Mouse (Mus musculus) gastrocnemius, postnatal 36 days (tissue): Measurements from ENCODE around the gene Tspan17. TPM values are rescaled to one million over a fixed set of nuclear protein-coding genes. Genes with fewer than 3 reads are reported as not detected.
A peak's percentile ranks its signal among the peaks of the same experiment; 100 is the strongest.
"Not testable (repeated sequence)": the region's sequence is repeated elsewhere in the genome, so short reads cannot be mapped to it uniquely, and the experiment has no call there.

Experiments
- DNase-seq, 2 experiments: peaks; one replicate each; pipeline ENCODE4 v3.0.0; 2022
- intact Hi-C: fragments of 180-260 bp; cut with DNase I; formaldehyde crosslinking; loops from one replicate; pipeline ENCODE4 v1.15.1; 2025
- total RNA-seq, 2 experiments: library from RNA; stranded (reverse); gene quantifications; 2 replicates each; pipeline ENCODE4 v1.2.3; 2021

Tspan17 gene
- total RNA-seq, 2 experiments from 2014 or later, result 16.3 to 23.4 TPM

DNA sequence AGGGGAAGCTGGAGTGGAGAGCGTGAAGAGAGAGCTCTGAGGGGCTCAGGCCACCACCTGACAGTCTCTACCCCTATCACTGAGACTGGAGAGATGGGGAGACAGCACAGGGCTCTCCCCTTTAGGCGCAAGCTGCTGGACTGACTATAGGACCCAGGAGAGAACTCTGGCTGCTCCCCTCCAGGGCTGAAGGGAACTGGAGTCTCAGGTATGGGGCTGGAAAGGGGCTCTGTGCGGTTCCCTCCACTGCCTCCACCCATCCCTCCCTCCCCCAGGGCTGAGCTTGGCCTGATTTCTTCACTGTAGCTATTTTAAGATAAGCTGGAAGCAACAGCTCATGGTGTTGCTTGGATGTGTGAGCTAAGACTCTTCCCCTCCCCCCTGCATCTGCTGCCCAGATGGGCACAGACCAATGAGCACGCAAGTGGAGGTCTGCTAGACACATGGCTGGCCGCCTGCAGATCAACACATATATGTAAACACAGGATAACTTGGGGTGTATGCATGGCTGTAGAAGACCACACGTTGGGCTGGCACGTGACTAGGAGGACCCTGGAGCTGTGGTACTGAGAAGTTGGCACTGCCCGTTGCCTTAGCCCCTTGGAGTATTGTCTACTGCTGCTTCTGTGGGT lies 28.9 kb upstream of the Tspan17 start:
- DNase-seq, result no peak
- intact Hi-C loops, result no loop called here

DNA sequence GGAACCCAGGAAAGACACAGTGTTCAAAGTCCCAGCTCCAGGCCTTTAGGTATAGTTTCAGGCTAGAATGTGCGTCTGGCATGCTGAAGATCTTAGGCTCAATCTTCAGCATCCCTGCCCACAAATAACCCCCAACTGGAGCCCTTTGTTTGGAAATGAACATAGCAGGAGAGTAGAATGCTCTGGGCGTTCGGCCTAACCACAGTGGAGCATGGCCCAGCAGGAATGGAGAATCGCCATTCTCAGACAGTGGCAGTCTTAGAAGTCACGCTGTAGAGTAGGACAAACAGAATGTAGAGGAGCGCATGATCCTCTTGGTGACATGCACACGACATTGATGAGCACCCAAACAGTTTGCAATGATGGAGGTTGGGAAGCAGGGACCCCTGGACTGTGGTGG lies 28.3 kb upstream of the Tspan17 start:
- DNase-seq, result no peak
- intact Hi-C loops, result no loop called here

DNA sequence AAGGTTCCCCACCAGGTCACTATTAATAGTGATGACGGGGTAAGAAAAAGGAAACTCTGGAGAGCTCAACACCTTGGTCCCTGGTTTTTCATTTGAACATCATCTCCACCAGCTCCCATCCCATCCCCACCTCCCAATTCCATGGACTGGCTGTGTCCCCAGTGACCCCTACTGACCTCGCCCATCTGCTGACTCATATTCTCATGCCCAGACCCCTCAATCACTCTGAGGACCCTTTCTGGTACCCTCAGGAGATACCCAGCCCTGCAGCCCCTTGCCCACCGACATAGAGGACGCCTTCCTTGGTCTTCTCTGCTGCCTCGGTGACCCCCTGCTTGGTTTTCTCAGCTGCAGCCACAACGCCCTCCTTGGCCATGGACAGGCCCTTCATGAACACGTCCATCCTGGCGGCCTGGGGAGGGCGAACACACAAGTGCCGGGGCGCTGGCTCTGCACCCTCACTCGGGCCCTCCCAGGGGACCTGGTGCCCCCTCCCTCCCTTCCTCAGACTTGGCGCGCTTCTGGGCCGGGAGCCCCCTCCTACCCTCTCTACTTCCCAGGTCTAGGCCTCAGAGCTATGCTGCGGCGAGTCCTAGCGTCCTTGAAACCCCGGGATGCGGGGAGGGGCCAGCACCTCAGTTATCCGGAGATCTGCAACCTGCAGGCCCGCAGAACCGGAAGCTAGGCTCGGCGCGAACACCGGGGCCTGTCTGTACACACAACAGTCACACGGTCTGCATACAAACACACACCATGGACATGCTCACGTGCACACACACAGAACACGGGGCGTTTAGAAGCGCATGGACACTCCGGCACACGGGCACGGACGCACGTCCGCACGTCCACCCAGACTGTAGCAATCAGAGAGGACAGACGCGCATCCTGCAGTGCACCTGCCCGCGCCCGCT lies 23.6 kb upstream of the Tspan17 start:
- no peak for DNase-seq

DNA sequence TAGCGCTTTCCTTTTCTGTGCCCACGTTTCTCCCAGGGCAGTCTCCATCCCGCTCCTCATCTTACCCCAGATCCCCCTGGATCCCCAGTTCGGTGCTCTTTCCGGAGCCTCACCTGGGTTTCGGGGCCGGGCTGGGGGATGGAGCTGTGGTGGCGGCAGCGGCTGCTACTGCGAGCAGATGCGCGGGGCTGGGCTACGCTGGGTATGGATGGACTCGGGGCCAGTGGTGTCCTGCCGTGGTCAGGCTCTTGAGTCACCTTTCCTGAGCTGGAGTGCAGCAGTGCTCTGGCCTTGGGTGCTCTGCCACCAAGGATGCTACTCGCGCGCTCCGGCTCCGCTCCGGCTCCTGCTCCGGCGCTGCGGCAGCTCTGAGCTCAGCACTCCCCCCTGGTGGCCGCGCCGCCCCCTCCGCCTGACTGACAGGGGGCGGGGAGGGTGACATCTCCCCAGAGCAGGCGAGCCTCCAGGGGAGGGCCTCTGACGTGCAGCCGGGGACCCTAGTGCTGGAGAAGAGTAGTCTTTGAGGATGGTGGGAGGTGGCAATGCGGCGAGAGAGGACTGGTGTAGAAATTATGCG lies 22.9 kb upstream of the Tspan17 start, which contains the start of gene Sncb:
Gene Sncb (minus strand): TSS at position 404 of the 577 bp plus-strand sequence.
- DNase-seq, result peak in 1 of 2 experiments; percentile 18
- intact Hi-C loops, result no loop called here

More for the DNA sequence above, 23.6 kb upstream of the Tspan17 start:
- intact Hi-C loops, result no loop called here

DNA sequence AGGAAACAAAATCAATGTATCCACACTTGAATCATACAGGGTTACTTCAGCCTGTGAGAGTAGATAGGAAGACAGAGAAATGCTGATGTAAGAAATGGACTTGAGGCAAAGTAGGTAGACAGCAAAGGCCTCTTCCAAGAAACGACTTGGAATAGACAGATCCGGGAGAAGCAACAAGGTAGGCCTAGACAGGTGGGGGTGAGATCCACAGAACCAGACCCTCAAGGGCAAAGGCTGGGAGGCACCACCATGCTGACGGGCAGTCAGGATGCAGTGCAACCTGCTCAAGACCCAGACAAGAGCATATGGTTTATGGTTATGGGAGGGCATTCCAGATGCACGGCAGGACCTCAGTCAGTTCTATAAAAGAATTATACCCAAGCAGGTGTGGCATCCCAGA lies 22.2 kb upstream of the Tspan17 start:
- intact Hi-C loops, result no loop called here
- no peak for DNase-seq

DNA sequence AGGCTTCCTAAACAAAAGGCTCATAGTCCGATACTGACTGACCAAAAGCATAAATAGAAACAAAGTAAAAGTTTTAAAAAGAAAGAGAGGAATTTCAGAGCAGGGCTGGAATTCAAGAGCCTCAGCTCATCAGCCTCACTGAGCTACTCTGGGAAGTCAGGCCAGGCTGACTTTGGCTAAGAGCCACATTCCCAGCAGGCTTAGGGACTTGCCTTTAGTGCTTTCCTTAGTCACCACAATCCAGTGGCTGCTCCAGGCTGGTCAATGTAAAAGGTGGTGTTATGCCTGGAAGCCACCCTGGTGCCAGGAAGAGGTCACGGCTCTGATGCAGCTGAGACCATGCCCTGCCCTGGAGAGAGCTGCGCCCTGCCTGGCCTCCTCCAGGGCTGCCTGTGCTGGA lies 8.6 kb upstream of the Tspan17 start:
- DNase-seq, result no peak
- intact Hi-C loops, result no loop called here

DNA sequence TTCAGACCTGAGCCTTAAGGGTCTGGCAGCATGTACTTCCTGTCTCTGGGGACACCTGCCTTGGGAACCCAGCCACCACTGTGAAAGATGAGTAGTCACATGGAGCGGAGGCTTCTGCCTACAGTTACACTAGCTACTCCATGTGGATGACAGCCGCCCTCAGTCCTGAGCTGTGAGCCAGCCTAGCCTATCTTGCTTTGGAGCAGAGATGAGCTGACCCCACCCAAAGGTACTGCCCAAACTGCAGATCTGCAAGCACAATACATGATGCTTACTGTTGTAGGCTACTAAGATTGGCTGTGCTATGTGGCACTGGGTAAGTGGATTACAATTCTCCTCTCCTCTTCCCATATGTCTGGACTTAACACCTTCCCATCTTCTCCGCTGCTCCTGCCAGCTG lies 8.1 kb upstream of the Tspan17 start:
- intact Hi-C loops, result no loop called here
- DNase-seq, result no peak

DNA sequence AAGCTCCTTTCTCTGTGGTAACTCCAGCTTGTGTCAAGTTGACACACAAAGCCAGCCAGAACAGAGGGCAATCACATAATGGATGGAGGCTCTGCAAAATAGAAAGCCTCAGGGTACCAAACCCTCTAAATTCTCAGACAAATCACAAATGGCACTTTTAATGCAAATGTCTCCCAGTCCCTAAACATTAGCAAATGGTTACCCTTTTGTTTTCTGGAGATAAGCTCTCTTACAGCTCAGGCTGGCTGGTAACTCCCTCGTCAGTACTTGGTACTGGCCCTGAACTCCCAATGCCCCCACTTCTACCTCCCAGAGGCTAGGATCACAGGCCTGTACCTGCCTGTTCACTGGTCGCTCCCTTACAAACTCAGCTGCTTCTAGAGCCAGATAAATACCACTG lies 5.9 kb upstream of the Tspan17 start:
- intact Hi-C loops, result no loop called here
- DNase-seq, result no peak

DNA sequence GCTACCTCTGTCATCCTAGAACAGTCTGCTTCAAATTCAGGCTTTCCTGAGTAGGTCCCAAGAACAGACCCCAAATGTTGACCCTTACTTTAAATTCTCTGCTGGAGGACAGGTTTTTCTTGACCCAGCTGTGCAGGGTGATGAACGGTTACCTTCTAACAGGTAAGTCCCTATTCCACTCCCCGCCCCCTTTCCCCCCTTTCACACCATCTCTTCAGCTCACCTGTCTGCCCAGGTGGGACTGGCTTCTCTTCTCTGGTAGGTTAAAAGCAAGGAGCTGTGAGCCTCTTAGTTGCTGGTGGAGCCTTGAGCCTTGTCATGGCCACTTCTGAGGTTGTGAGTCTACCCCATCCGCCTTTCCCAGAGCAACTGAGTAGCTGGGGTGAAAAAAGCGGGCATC lies 5.5 kb upstream of the Tspan17 start, which contains the start of gene Eif4e1b:
Gene Eif4e1b (plus strand): TSS at position 301 of the 400 bp plus-strand sequence.
- no peak for DNase-seq
- intact Hi-C loops, result no loop called here

DNA sequence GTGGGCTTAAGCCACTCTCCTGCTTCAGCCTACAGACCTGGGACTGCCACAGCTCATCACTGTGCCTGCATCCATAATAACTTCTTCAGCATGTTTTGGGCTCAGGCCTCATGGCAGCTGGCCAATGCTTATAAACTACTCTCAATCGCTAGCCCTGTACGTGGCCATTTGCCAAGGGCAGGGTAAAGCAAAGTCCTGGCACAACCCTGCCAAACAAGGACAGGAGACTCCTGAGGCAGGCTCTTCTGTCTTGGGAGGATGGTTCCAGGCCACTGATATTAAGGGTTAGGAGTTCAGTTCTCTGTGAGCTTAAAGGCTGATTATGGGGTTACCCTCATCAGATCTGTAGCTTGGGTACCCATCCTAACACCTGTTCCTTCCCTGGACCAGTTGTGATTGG lies 1.6 kb upstream of the Tspan17 start:
- DNase-seq, intact Hi-C loops: not testable (repeated sequence)

DNA sequence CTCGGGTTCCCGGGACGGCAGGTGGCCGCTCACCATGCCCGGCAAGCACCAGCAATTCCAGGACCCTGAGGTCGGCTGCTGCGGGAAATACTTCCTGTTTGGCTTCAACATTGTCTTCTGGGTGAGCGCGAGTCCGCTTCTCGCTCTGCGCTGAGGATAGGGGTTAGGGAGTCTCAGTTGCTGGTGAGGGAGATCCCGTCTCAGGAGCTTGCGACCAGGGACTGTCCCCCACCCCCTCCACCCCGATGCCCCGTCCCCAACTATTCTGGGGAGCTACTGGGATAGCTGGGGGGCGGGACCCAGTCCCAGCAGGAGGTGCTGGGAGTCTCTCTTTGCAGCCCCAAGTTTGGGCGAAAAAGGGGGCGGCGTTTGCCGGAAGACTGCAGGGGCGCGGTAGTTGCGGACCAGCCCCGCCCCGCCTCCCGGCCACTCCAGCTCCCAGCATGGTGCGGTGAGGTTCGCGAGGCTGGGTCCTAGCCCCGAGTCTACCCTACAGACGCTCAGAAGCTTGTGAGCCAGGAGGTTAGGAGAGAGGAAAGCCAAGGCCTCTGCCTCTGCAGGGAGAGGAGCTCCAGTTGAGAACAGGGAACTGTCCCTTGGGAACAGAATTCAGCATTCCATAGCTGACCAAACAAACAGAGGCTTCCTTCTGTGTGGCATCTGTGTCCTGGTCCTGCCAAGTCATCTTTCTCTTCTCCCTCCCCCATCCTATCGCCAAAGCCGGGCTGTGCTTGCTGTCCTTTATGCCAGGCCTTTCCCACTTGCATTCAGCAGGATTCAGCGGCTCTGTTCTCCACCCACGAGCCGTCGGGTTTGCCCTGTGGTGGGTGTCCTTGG lies 602 bp downstream of the Tspan17 start:
- peak in 1 of 2 experiments; percentile 43 for DNase-seq
- intact Hi-C loops, result no loop called here

DNA sequence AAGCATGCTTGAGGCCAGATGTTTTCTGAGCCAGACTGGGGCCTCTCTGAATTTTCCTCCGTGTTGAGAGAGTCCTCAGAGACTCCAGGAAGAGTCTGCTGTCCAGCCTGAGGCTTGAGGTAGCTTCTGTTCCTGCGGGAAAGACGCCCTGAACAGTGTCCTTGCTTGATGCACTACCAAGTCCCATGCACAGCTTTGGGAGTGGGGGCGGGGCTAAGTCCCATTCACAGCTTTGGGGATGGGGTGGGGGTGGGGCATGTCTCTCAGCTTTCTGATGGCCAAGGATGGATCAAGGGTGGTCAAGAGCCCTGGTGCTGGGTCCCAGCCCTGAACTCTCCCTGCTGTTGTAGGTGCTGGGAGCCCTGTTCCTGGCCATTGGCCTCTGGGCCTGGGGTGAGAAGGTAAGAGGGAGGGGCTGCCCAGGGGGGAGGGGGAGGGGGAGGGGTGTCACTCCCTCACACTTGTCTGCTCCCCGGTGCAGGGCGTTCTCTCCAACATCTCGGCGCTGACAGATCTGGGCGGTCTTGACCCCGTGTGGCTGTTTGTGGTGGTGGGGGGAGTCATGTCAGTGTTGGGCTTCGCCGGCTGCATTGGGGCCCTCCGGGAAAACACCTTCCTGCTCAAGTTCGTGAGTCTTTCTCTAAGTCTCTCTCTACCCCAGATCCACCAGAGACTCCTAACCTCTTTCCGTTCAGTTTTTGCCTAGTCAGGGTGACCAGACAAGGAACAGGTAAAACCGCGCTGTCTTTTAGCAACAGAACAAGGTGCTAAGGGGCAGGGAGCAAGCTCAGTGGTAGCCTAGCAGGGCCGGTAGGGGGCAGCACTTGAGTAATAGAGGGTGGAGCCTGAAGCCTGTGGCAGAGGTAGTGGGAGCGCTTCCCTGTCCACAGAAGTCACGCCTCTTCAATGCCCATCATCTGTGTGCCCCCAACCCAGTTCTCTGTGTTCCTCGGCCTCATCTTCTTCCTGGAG lies 3.4 kb downstream of the Tspan17 start:
- intact Hi-C loops, result no loop called here
- no peak for DNase-seq

DNA sequence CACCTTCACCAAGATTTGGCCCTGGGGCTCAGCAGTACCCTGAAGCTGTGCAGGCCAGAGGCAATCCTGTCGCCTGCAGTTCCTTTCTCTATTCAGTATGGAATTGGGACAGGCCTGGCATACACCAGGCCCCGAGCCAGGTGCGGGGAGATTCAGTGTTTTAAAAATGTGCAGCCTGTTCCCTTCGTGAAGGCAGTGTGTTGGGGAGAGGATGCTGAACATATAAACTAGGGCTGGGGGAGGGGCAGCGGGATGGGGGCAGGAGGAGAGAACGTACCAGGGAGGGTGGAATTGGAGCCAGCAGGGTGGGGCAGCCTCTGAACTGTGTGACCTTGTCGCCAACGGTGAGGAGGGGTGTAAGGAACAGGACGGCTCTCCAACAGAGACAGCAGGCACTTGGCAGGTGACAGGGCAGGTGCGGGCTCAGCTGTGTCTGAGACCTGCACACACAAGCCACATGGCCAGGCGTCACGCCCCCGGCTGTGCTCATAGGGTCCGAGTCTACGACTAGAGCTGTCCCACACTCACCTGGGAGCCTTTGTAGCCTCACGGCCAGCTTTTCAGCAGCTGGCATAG lies 4.9 kb downstream of the Tspan17 start:
- no peak for DNase-seq
- intact Hi-C loops, result no loop called here

DNA sequence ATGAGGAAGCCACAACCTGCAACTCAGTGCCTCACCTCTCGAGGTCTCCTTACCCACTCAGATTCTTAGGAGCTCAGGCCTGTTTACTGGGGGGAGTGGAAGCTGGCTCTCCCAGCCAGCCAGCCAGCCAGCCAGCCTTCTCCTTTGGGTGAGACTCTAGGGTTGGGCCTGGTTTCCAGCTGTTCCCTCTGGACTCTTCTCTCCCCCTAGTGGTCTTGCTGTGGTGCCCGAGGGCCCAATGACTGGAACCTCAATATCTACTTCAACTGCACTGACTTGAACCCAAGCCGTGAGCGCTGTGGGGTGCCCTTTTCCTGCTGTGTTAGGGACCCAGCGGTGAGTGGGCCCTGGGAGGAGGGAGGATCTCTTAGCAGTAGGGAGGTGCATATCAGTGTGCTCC lies 5.7 kb downstream of the Tspan17 start:
- intact Hi-C loops, result loop anchor here (5.0 kb wide), 3 partner anchors 162 to 382 kb away; no protein-coding TSS in a partner anchor
- no peak for DNase-seq

DNA sequence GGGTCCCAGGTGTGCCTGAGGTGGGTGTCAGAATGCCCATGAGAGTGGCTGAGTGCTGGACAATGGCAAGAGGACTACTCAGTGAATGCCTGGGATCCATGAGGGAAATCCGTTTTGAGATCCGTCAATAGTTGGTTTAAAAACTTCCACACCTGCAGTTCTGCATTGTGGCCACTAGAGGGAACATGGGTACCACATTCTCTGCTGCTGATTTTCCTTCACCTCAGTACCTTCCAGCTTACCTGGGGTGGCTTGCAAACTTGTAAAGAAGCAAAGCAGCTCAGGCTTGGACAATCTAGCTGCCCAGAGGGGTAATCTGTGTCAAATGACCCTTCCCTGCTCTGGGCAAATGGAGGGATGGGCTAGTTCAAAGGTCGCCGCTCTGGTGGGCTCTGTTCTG lies 8.2 kb downstream of the Tspan17 start:
- no peak for DNase-seq
- intact Hi-C loops, result loop anchor here (5.0 kb wide), 3 partner anchors 160 to 380 kb away; no protein-coding TSS in a partner anchor

DNA sequence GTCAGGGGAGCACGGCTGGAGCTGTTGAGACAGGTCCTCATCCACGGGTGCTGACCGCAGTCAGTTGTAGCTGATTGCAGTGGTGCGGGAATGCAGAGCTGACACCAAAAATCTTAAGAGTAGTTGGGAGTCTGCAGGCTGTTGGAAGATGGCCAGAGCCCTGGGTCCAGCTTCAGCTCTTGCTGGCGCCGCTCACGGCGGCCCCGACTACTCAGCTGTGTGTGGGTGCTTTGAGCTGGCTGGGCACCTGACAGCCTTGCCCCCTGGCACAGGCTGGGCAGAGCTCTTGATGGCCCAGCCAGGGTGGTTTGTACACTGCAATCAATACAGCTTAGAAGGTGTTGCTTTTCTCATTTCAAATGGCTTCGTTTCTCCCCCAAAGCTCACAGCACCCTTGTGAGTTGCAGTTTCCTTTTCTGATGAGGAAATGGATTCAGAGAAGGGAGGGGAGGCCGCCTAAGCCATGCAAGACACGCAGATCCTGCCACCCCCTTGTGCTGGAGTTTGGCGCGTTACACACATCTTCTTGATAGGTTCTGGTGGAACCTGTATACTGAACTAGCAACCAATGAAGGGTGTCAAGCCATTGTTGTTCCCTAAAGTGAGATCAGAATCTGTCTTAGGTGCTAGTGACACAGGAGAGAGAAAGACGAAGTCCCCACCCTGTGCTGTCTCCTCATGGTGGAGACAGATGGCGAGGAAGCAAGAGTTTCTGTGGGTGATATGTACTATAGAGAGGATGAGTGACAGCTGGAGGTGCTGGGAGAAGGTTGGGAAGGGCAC lies 8.9 kb downstream of the Tspan17 start:
- intact Hi-C loops, result loop anchor here (5.0 kb wide), 3 partner anchors 159 to 379 kb away; no protein-coding TSS in a partner anchor

DNA sequence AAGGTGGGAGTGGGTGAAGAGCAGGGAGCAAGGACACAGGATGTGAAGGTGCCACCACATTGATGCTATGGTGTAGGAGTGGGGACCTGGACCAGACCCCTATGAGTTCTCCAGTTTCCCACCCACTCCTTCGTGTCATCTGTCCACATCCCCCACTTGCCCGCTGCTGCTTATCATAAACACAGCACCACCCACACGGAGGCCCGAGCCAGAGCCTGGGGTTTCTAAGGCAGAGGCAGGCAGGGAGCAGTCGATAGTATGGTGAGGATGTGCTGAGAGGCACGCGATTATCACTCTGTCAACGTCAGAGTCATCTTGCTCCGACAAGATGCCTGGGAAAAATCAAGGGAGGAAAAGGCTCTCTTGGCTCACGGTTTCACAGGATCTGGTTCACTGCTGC lies 9.6 kb downstream of the Tspan17 start:
- DNase-seq, result no peak
- intact Hi-C loops, result loop anchor here (5.0 kb wide), 3 partner anchors 159 to 379 kb away; no protein-coding TSS in a partner anchor

More for the DNA sequence above, 8.9 kb downstream of the Tspan17 start:
- DNase-seq, result no peak

DNA sequence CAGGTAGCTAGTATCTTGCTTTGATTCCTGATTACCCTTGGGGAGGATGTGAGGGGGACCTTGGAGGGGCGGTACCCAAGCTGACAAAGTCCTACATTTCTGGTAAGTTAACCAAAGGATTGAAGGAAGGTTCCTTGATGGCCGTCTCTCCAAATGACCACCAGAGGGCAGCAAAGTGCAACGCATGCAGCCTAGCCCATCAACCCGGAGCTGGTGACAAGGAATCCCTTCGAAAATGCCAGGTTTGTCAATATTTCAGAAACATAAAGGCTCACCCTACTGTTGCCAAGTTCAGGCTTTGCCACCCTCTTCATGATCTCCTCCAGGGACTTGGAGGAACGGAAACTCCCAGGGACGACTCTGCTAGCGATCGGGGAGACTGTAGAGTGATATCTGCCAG lies 10.5 kb downstream of the Tspan17 start:
- peak; percentile 52 to 65 for DNase-seq
- intact Hi-C loops, result loop anchor here (5.0 kb wide), 3 partner anchors 158 to 378 kb away; no protein-coding TSS in a partner anchor
